Mouse (Mus musculus) naive thymus-derived CD4-positive, alpha-beta T cell, adult 2 months (primary cell): ENCODE data around the gene Syt9.
"Not testable (repeated sequence)": the region's sequence is repeated elsewhere in the genome, so short reads cannot be mapped to it uniquely, and the experiment has no call there.

Source experiments
- DNase-seq: peaks from one replicate; pipeline ENCODE4 v3.0.0-alpha.2; 2011; ENCODE audit warnings: low read depth

Gene Syt9

DNA sequence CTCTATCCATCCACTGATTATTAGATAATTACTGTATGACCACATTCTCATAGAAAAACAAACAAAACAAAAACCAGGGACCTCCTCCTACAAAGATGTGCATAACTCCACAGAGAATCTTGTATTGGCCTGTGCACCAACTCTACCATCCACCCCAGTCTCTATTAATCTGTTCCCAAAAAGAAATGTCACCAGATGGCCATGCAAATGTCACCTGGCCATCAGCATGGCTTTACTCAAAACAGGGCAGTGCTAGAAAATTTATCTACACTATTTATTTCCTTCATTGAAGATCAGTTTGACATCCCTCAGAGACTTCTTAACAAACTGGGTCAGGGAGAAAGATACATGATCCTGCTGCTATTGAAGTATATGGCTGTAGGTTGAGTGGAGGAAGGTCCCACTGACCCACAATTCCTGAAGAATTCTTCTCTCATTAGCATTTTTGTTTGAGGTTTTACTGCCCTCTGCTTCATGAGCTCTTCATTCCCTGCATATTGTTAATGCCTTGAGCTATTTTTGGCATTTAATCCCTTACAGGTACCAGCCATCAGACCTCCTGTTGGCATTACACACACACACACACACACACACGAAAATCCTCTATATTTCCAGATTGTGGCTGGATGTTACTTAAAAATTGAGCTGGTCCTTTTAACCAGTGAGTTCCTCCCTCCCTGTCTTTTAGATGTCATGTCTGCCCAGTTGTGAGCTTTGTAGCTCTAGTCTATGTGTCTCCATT lies 91.3 kb downstream of the Syt9 start:
- DNase-seq = no peak

DNA sequence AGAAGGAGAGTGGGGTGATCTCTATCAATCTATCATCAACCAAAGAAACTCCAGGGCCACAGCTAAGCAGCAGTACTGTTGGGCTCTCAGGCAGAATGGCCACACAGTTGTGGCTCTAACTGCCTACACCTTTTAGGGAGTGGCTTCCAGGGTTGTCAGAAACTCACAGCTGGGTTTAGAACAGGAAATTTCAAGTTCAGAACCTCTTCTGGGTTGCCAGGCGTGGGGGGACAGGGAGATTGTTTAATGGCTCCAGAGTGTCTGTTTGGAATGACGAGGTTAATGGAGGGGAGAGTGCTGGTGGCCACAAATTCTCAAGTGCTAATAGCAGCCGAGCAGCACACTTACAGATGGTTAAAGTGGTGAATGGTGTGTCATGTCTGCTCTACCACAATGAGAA lies 92.4 kb downstream of the Syt9 start:
- no peak for DNase-seq

DNA sequence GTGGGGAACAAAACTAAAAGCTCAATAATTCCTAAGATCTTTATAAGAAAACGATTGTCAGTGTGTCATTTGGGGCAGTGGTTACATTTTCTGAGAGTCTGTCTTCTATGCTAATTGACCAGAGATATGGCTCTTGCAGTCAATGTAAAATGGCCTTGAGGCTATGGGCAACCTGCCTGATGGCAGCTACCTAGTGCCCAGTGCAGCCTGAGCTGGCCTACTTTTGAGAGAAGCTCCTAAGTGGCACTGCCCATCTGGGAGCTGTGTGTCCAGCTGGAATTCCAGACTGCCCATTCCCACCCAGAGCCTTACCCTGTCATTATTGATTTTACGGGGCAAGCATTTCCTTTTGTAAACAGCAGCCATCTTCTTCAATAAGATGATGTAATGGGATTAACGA lies 94.6 kb downstream of the Syt9 start:
- DNase-seq = no peak

DNA sequence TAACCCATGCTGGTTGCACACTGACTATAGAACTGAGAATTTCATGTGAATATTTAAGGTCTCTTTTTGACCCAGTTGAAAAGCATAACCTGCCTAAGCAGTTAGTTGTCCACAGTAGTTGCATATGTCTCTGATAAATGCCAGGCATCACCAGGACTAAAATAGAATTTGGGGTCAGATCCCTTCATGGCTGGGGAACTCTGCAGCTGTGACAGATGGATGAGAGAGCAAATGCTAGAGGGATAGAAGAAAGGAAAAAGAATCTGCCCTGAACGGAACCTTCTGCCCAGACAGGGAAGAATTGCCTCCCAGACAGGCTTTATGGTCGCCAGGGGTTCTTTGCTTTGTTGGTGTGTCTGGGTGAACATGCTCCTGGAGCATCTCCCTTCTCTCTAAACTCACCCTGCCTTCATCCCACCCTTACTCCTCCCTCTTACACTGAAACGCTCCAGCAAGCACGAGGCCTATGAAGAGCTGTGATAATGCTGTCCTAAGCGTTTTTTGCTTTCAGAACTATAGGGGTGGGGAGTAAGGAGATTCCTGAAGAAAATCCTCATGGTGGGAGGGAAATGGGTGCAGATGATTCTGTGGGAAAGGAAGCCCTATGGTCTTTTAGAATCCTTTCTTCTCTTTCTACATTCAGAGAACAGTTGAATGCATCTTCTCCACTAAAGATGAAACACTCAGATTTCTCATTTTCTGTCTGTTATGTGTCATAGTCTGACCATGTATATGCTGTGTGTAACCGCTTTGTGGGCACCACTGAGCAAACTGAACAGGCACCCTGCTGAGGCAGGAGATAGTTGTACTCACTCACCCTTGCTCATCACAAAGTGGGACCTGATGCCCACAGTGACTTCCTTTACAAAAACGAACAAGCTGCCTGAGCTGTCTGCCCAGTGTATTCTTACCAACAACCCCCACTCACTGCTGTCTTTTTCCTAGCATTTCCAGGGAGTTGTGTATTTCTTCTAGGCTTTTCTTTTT lies 108.7 kb downstream of the Syt9 start:
- no peak for DNase-seq

DNA sequence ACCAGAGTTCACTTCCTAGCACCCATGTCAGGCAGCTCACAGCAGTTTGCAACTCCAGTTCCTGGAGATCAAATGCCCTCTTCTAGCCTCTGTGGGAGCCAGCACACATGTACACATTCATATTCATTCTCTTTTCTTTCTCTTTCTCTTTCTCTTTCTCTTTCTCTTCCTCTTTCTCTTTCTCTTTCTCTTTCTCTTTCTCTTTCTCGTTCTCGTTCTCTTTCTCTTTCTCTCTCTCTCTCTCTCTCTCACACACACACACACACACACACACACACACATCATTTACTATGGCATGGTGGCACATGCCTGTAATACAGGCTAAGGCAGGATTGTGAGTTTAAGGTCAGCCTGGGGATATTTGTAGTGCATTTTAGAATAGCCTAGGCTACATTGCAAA lies 115.2 kb downstream of the Syt9 start:
- DNase-seq = not testable (repeated sequence)

DNA sequence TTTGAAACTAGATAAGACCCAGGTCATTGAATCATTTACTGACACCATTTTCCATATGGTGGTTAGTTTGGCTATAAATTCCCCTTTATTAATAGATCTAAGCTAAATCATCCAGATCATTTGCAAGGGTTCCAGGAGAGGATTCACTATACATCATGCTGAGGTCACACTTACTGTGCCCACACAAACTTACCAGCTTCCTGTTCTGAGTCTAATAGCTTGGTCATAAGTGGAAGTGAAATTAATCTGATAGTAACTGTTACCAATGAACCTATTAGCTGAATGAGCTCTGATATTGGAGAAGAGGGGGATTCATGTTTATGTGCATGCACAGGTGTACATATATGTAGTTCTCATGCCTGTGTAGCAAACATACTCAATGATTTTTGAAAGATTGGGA lies 124.9 kb downstream of the Syt9 start:
- DNase-seq = no peak

DNA sequence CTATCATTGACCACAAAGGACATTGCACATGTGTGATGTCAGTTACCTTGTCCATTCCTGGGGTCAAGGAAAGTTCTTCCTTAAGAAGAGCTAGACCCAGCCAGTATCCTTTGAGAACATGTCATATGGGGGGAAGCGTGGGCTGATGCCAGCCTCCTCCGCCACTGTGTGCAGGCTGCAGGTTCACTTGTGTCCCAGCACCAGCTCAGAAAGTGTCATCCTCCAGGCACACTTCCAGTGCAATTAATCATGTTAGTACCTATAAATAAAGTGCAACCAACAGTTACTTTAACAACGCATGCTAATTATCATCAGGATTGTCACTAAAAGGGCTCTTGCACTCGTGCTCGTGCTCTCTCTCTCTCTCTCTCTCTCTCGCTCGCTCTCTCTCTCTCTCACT lies 126.4 kb downstream of the Syt9 start:
- DNase-seq = no peak

DNA sequence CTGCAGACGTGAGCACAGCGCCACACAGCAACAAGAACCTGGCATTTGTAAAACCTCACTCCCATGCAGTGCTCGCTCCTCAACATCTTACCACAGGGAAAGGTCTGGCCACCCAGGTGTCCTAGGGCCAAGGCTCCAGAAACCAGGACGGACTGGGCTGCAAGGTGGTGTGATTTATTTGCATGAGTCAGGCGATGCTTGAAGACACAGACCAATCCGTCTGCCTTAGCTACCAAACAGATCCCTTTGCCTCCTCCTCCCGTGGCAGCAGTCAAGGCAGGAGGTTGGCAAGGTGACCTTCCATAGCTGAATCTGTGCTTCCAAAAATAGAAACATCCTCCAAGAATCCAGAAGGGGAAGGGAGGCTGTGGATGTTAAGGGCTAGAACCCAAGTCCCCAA lies 130.1 kb downstream of the Syt9 start:
- DNase-seq = no peak

DNA sequence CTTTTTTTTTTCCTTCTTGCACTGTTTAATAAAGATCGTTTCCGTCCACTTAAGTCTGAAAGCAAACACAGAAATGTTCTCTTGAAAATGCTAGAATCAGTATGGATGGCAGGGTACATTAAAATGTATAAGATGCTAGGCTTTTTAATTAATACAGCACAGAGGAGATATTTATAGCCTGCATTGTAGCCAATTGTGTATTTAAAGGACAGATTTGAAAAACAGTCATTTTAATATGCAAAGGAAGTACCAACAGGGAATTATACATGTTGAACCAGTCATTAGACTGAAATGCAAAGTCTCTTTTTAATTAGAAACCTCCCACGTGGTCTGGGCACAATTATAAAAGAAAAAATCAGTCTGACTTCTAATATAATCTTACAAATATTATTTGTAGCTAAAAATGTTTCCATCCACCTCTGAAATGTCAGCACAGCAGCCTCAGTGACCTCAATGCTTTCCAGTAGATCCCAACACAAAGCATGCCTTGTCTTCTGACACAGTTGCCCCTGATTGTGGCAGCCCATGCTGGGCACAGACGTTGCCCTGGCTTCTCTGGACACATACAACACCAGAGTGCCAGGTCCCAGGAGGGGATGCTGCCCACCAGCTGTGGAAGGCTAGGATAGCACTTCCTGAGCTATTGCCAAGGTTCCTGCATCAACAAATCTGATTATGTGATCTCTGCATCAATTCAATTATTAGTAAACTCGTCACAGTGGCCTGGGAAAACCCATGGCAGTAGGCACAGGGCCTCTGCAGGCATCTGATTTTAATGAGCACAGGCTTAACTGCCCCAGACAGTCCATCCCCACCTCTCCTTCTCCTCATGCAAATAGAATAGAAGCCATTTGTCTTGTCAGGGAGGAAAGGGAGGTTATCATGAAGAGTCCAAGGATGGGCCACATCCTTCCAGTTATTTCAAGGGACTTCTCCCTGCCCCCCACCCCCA lies 134.5 kb downstream of the Syt9 start:
- no peak for DNase-seq

DNA sequence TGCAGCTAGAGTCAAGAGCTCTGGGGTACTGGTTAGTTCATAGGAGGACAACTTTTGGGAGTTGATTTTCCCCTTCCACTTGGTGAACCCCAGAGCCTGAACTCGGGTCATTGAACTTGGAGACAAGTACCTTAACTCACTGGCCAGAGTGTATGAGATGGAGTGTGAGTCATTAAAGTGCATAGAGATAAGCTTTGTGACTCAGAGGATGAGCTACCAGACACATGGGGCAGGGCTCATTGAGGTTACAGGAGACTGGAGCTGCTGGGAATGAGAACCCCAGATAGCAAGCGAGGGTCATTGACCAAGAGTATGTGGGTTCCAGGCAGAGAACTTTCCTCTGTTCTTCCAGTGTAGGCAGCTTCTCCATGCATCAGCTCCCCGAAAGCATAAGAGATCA lies 137.4 kb downstream of the Syt9 start:
- no peak for DNase-seq

DNA sequence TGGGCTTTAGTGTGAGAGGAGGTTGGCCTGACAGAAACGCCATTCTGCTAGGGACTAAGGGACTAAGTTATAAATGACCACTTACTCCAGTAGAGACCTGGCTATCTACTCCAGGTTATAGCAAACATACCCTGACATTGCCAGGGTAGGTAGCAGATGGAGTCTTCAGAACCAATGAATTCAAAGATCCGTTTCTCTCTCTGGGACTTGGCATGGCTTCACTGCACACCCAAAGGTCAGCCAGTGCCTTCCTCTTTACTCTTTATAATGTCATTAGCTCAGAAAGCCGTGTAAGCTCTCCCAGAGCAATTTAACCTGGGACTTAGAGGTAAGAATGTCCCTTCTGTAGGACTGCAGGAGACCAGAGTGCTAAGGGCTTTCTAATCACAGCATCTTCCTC lies 139.2 kb downstream of the Syt9 start:
- no peak for DNase-seq

DNA sequence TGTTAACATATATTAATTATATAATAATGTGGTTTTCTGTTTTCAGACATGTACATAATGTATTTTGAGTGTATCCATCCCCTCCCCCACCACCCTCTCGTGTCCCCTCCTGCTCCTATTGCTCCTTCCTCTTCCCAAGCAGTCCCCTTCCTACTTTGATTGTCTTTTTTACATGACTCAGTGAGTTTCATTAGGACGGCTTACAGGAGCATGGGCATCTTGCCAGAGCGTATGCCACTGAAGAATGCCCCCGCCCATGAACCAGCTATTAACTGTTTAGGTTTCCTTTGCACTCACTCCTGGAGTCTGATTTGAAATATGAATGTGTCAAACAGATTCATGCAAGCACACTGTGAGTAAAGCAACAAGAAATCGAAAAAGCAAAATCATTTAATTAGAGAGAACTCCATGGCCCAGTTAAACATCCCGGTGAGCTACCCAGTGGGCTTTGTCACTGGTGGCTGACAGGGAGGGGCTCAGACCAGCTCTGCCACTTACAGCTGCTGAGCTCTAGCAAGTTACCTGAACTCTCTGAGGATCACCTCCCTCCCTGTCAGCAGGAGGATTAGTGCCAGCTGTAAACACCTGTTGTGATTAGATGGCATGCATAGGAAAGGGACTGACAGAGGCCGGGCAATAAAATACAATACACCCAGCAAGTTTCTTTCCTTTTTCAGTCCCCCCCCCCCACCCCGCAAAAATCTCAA lies 146.3 kb downstream of the Syt9 start:
- DNase-seq = no peak

DNA sequence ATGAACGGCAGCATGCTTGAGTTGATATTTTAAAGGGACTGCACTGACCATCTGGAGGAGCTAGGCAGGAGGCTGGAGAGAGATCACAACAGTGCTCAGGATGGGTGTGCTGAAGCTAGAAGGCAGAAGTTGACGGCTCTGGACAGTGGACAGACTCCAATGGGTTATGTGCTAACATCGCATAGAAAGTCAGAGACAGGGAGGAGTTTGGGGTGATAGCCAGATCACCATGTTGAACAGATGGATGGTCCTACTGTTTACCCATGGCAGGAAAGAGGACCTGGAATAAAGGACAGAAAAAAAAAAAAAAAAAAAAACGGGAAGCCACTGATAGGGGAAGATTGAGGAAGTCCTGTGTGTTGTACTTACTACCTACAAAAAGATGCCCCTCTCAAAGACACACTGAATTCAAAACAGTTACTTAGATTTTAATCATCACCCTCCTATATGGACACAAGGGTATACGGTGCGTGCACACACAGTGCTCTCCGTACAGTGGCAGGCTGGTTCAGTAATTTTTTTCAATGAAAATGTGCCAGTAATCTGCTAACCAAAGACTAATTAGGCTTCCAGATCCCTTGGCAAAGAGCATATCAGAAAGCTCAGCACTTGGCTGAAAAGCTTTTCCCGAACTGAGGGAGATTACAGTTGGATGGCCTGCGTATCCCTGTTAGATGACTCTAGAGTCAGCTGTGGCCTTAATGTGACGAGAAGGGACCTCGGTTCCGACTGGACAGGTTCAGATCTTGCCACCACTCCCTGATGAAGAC lies 148.9 kb downstream of the Syt9 start:
- no peak for DNase-seq

DNA sequence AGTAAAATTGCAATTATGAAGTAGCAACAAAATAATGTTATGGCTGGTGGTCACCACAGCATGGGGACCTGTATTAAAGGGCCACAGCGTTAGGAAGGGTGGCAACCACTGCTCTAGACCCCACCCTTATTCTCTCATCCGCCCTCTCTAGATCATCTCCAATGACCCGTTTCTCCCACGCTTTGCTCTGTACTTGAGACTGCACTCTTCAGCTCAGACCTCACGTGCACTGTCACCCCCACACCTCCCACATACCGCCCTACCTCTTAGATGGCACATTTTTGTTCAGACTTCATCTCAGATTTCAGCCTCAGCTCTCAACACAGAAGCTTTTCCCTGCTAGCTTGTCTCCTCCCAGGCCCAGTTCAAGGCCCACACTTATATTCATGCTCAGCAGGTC lies 150.9 kb downstream of the Syt9 start:
- DNase-seq = no peak

DNA sequence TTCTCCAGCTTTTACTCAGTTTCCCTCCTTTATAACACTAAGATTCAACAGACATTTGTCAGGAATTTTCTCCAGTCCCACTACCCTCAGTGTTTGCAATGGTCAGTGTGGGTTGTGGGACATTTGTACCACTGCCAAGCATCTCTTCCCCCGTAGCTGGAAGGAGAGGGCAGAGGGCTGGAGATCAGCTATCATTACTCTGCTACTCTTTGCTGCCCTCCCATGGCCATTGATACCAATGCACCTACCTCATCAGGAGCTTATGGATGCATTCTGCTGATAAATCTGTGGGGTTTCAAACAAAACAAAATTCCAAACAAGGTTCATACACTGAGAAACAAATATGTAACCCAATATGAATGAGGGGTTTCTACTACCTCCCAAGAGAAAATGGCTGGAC lies 155.8 kb downstream of the Syt9 start:
- no peak for DNase-seq

DNA sequence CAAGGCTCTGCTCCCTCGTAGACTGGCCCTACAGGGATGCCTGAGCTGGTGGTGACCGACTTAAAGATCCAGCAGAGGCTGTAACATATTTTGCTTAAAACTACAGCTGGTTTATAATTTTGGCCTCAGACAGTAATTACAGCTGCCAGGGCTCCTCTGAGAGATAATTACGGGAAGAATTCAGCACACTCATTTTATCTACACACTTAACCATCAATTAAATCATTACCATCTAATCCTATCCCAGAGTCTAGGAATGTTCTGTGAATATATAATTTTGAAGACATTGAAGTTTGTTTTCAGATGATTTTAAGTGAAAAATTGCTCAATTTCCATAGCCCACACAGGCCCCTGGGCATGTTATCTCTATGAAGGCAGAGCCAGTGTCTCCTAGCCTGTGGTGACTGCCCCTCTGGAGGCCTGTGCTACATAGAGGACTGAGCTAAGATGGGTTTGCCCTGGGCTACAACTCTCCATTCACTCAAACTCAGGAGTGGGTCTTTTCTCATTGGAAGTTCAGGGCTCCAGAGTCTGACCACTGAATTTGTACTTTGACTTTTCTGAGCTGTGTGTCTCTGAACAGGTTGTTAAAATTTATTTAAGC lies 157.7 kb downstream of the Syt9 start:
- no peak for DNase-seq

DNA sequence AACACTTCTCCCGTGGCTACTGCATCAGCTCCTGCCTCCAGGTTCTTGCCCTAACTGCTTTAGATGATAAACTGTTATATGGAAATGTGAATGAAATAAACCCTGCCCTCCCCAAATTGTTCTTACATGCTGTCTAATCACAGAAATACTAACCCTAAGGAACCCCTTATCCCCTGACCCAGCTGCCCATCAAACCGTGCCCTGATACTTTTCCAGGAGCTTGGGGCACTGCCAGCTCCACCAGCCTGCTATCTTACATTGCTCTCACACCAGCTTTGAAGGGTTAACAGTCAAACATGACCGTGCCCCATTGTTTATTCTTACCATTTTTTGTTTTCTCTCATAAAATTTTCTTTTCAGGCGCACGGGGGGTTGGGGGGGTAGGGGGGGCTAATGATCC lies 158.8 kb downstream of the Syt9 start:
- no peak for DNase-seq

DNA sequence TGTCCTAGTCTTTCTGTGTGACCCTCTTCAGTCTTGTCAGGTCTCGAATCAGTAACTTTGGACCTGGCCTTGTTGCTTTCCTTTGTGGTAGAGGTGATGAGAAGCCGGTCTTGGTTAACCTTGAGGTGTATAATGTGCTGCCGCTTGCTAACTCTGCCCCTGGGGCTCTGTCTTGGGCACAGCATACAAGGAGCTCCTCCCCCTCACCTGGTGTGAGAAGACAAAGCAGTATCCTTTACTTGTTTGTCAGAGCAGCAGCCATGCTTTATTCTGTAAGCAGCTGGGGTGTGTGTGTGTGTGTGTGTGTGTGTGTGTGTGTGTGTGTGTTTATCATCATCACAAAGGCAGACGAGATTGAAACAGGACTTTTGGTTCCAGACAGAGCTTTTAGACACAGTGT lies 164.8 kb downstream of the Syt9 start:
- DNase-seq = no peak

DNA sequence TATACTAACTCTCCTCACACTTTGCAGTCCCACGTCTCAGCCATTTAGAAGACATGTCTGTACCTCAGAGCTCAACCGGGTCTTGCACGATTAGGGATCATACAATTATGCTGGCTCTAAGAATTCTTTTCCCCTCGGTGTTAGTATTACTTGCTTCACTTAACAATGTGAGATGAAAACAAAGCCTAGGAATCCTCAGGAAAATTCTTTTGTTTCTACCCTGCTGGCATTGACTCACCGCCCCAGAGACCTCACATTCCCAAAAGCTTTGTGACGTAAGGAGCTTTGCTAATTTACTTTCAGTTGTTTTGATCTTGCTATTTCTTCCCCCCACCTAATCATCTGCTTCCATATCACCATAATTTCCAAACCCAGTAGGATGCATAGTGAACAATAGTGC lies 166.0 kb downstream of the Syt9 start:
- no peak for DNase-seq

DNA sequence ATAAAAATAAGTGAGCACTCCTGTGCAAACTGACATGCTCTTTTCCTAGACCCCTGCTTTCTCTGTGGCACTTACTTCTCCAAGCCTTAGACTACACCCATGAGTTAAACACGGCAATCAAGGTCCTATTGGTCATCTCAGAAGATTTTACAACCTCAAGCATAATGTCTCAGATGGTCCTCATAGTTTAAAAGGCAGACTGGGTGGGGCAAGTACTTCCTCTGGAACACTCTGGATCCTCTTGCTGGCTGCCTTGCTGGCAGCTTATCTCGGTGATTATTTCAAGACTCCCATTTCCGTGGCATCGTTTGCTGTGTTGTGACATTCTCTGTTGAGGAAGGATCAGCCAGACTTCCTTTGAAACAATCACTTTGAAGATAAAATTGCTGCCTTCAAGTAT lies 169.5 kb downstream of the Syt9 start:
- no peak for DNase-seq
